Mouse (Mus musculus): ENCODE measurements at regions not wholly inside any gene's neighbourhood (a gene's known extent, or its start where the extent isn't known, plus 50 kb on each side); places are given as distances from the start of the nearest gene placed in this dataset.

- peak; percentile 81 for DNase-seq (ENCODE audit: low read depth, low spot score)
These were observed 96.1 kb upstream of the Chd2 start for GRCm38 (mm10) chr7:73637810-73638125.

- DNase-seq (ENCODE audit: low read depth, low spot score), result no peak
These were observed 95.6 kb upstream of the Chd2 start for GRCm38 (mm10) chr7:73637101-73637809.

- no peak for DNase-seq (ENCODE audit: low read depth, low spot score)
These were observed 93.8 kb upstream of the Chd2 start for GRCm38 (mm10) chr7:73635422-73635821.

- DNase-seq (ENCODE audit: low read depth, low spot score), result no peak
These were observed 89.2 kb upstream of the Chd2 start for GRCm38 (mm10) chr7:73630790-73631189.

- no peak for DNase-seq (ENCODE audit: low read depth, low spot score)
These were observed 87.6 kb upstream of the Chd2 start for GRCm38 (mm10) chr7:73629182-73629581.

- DNase-seq (ENCODE audit: low read depth, low spot score), result peak; percentile 93
These were observed 86.4 kb upstream of the Chd2 start for GRCm38 (mm10) chr7:73628071-73628470.

- no peak for DNase-seq (ENCODE audit: low read depth, low spot score)
These were observed 84.7 kb upstream of the Chd2 start for GRCm38 (mm10) chr7:73626291-73626690.

GRCm38 (mm10) chr7:73625651-73626050 lies 84.0 kb upstream of the Chd2 start:
- DNase-seq (ENCODE audit: low read depth, low spot score), result no peak

GRCm38 (mm10) chr7:73624992-73625391 lies 83.4 kb upstream of the Chd2 start:
- DNase-seq (ENCODE audit: low read depth, low spot score), result no peak

- DNase-seq (ENCODE audit: low read depth, low spot score), result no peak
These were observed 82.5 kb upstream of the Chd2 start for GRCm38 (mm10) chr7:73624093-73624600.

- no peak for DNase-seq (ENCODE audit: low read depth, low spot score)
These were observed 80.8 kb upstream of the Chd2 start for GRCm38 (mm10) chr7:73622468-73622867.

GRCm38 (mm10) chr7:73620341-73620740 lies 78.7 kb upstream of the Chd2 start:
- DNase-seq (ENCODE audit: low read depth, low spot score), result no peak

GRCm38 (mm10) chr7:73618758-73619416 lies 77.3 kb upstream of the Chd2 start:
- DNase-seq (ENCODE audit: low read depth, low spot score), result no peak

- peak; percentile 98 for DNase-seq (ENCODE audit: low read depth, low spot score)
These were observed 76.5 kb upstream of the Chd2 start for GRCm38 (mm10) chr7:73617910-73618757.

GRCm38 (mm10) chr7:73616971-73617906 lies 75.6 kb upstream of the Chd2 start:
- peak; percentile 79 for DNase-seq (ENCODE audit: low read depth, low spot score)

- DNase-seq (ENCODE audit: low read depth, low spot score), result no peak
These were observed 74.4 kb upstream of the Chd2 start for GRCm38 (mm10) chr7:73616015-73616414.

GRCm38 (mm10) chr7:73614840-73615555 lies 73.4 kb upstream of the Chd2 start:
- no peak for DNase-seq (ENCODE audit: low read depth, low spot score)

GRCm38 (mm10) chr7:73614341-73614740 lies 72.7 kb upstream of the Chd2 start:
- DNase-seq (ENCODE audit: low read depth, low spot score), result no peak

GRCm38 (mm10) chr7:73612752-73613092 lies 71.1 kb upstream of the Chd2 start:
- DNase-seq (ENCODE audit: low read depth, low spot score), result no peak

- DNase-seq (ENCODE audit: low read depth, low spot score), result no peak
These were observed 70.5 kb upstream of the Chd2 start for GRCm38 (mm10) chr7:73611866-73612751.
